Mouse (Mus musculus): ENCODE measurements around the gene Pold2.
"Not testable (repeated sequence)": the region's sequence is repeated elsewhere in the genome, so short reads cannot be mapped to it uniquely, and the experiment has no call there.

Pold2 gene

DNA sequence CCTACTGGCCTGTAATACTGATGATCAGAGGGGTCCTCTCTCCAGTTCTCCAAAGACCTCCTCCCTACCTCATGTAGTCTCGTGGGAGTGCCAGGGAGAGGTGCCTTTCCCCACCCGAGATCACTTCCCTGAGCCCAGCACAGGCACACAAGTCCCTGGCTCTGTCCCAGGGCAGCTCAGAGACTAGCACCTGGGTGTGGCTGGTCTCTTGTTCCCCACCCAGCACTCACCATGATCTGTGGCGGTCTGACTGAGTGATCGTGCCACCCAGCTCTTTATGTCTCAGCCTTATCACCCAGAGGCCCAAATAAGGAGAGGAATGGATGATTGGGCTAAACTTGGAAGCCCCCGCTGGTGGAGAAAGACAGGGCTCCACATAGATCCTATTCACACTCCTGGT is 20.4 kb upstream of the Pold2 start, which contains the start of gene Myl7:
Myl7 (minus strand) TSS at position 252 of the 400 bp plus-strand sequence.
- no peak for DNase-seq (ENCODE audit: low spot score in 2 of 2)

DNA sequence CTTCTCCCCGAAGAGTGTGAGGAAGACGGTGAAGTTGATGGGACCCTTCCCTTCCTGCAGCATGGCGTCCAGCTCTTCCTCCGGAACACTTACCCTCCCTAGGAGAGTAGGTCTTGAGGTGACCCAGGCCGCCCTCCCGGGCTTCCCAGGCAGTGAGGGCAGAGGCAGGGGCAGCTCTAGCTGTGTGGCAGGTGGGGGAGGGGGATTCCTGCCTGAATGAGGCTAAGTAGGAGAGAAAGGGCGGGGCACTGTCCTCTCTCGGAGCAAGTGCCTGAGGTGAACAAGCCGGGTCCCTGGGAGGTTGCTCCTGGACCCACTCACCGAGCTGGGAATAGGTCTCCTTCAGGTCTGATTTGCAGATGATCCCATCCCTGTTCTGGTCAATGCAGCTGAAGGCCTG is 19.7 kb upstream of the Pold2 start:
- no peak for DNase-seq (ENCODE audit: low spot score in 2 of 2)

DNA sequence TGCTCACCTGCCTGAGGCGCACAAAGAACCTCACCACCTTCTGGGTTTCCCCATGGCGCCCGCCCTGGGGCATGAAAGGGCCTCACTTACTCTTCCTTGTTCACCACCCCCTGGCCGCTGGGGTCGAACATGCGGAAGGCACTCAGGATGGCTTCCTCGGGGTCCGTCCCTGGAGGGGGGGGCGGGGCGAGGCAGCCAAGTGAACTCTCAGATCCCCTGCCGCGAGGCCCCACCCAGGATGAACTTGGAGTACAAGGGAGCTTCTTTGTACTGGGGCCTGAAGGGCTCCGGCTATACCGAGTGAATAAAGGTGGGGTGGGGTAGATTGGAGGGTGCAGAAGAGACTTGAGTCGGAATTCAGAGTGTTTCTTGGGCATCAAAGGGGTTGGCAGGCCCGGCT is 19.1 kb upstream of the Pold2 start:
- no peak for DNase-seq (ENCODE audit: low spot score in 2 of 2)

DNA sequence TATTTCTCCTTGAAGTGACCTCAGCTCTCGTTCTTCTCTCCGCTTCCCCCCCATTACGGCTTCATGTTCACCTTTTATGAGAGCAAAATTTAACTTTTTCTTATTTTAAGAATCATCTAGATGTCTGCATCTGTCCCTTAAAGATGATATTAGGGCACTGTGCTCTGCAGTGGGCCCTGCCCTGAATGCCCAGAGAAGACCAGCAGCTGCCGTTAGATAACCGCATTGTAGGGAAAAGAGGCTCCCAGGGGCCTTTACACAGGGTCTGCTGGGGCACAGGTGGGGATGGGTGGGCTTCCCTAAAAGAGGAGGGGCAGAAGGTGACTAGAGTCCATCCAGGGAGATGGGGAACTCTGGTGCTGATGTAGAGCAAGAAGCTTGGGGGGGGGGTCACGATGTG is 15.7 kb upstream of the Pold2 start:
- DNase-seq (ENCODE audit: low spot score in 2 of 2), result no peak

DNA sequence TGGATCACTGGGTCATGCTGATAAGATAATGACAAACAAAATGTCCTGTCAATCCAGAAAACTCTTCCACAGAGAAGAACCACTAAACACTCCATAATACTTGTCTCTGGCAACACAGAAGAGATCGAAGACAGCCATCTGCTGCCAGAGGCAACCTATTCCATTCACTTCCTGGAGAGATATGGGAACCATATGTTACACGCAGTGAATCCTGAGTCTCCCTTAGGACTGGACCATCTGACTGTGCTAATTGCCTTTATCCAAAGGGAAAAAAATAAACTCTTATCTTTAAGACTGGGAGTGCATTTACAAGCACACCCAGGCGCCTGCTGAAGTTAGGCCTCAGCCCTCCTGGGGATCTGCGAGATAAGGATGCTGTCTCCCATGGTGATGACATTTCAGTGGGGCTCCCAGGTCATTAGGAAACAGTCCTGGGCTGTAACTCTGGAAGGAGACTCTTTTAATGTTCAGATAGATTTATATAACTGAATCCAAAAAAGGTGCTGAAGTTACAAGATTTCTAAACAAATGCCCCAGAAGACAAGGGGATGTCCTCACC is 14.8 kb upstream of the Pold2 start:
- peak in 1 of 2 experiments; percentile 58 for DNase-seq (ENCODE audit: low spot score in 2 of 2)

DNA sequence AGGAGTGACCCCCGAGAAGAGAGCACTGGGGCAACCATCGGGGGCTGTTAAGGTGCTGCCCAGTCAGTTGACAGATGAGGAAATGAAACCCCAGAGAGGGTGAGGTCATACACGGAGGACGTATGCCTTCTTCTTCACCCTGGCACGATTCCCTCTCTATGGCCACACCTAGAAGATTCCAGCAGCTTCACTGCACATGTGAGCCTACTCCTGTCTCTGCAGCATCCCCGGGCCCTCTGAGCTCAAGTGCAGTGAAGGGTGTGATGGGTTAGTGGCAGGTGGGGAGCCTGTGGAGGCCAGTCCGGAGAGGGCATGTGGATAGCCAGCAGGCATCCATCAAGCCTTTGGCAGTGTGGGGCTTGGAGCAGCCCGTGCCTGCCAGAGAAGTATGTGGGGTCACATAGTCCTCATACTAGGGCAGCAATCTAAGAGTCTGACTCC is 14.1 kb upstream of the Pold2 start:
- DNase-seq (ENCODE audit: low spot score in 2 of 2), result no peak

DNA sequence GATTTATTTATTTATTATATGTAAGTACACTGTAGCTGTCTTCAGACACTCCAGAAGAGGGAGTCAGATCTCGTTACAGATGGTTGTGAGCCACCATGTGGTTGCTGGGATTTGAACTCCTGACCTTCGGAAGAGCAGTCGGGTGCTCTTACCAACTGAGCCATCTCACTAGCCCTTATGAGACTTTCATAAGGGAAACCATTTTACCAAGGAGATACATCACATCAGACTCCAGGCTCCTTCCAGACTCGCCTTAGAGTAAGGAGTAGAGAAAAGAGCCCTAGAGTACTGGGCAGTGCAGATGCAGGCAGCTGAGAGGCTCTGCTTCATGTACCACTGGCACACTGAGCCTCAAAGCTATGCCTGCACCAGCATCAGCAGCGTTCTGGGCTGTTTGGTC is 10.5 kb upstream of the Pold2 start:
- not testable (repeated sequence) for DNase-seq (ENCODE audit: low spot score in 2 of 2)

DNA sequence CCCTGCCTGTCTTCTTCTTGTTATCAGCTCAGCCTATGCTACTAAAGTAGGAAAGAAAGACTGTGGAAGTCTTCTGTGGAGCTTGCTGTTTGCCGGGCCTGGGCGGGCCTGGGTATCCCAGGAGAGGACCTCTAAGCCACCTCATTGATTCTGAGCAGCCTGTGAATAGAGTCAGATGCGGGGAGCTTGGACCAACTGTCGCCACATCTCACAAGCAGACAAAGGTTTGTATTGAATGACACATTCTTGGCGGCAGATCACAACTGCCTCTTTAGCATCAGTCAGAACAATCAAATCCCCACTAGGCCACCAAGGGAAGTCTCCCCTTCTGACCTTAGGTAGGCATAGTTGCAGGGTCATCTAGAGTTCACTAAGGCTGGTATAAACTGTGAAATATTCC is 9.2 kb upstream of the Pold2 start:
- no peak for DNase-seq (ENCODE audit: low spot score in 2 of 2)

DNA sequence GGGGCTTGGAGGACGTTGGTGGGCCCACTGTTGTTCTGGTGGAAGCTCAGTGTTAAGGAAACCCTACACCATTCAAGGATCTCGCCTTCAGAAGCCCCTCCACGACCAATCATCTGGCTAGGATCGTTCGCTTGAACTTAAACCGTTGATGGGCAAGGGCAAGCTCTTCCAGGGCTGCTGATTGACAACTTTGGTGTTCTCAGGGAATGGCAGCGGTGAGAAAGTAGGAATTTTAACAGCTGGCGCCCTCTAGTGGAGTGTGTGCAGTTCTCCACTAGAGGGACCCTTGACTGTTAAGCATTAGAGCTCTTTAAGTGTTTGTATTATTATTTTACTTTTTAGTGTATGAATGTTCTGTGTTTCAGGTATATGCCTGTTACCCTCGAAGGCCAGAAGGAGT is 8.1 kb upstream of the Pold2 start:
- DNase-seq (ENCODE audit: low spot score in 2 of 2), result peak; percentile 63 to 80

DNA sequence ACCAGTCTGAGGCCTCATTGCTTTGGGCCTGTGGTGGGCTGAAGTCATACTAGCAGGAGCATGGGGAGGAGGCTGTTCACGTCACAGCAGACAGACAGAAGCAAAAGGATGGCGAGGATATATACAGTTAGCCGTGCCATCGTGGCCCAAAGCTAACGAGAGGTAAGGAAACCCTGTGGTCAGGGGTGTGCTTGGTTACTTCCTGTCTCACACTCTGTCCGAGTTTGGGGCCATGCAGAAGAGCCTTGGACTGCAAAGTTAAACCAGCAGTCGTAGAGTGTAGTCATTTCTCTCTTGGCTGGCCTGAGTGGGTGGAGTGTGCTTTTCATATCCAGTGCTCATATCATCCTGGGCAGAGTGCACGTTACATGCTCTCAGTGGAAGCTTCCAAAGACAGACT is 4.4 kb upstream of the Pold2 start:
- DNase-seq (ENCODE audit: low spot score in 2 of 2), result no peak

DNA sequence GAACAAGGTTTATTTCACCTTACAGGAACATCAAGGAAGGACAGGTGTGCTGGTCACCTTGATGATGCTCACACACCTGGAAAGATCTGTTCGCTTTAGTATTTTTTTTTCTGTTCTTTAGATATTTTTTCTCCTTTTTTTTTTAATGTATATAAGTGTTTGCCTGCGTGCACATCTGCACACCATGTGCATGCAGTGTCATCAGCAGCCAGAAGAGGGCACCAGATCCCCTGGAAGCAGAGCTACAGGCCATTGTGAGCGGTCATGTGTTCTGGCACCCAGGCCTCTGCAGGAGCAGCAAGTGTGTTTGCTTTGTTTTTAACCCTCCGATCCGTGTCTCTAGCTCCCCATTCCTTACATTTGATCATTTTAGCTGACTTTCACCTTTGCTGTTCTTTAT is 1.8 kb upstream of the Pold2 start:
- peak; percentile 74 to 77 for DNase-seq (ENCODE audit: low spot score in 2 of 2)

DNA sequence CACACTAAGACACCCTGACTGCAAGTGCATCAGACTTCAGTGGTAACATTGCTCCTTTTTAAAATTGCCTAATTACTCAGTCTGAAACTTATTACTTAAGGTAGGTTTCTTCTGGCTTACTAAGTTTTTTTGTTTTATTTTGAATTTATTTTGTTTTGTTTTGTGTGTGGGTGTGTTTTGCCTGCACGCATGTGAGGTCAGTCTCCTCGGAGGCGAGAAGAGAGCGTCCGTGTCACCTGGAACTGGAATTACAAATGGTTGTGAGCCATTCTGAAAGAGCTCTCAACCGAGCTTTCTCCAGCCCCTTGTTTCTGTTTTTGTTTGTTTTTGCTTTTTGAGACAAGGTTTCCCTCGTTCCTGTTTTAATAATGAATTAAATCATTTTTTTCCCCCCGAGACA is 569 bp upstream of the Pold2 start:
- no peak for DNase-seq (ENCODE audit: low spot score in 2 of 2)

DNA sequence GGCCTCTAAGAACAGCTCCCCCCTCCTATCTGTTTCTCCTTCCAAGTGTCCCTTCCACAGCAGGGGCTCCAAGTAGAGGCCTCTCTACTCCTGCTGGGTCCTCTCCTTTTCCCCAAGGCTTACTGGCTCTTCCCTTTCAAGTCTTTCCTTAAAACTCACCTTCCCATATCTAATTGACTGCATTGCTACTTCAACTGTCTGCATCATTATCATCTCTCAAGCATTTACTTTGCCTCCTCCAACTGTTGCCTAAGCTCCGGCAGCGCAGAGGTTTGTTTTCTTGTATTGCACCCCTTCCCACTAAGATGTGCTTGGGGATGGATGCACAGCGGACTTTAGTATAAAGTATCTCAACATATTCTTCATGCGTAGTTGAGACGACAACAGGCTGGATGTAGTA is 671 bp downstream of the Pold2 start:
- DNase-seq (ENCODE audit: low spot score in 2 of 2), result no peak

DNA sequence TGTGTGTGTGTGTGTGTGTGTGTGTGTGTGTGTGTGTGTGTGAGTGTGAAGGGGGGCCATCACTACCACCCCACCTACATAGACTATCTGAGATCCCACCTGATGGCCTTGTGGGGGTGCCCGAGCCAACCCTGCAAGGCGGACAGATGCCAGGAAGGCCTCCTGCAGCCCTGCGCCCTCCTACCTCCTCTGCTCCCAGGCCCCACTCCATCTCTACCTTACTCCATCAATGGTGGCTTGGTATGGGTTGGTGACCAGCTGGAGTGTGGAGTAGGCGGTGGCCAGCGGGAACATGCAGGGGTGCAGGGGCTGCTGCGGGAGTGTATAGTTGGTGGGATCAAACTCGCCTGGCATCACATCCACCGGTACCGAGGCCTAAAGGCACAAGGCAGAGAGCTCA is 4.9 kb downstream of the Pold2 start:
- no peak for DNase-seq (ENCODE audit: low spot score in 2 of 2)

DNA sequence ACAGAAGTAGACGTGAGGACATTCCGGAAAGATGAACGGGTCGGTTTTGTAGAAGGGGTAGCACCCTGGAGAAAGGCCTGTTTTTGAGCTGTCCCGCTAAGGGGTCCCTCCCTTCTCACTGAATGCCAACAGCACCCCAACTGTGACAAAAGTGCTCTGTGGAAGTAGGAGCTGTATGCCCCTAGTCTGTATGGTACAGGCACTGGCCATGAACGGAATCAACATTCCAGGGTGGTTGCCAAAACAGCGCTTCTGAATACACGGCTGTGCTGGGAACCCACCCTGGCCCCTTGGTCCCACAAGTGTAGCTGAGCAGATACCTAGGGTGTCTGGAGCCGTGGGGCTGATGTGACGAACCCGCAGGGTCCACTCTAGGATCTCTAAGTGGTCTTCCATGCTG is 5.4 kb downstream of the Pold2 start:
- no peak for DNase-seq (ENCODE audit: low spot score in 2 of 2)

DNA sequence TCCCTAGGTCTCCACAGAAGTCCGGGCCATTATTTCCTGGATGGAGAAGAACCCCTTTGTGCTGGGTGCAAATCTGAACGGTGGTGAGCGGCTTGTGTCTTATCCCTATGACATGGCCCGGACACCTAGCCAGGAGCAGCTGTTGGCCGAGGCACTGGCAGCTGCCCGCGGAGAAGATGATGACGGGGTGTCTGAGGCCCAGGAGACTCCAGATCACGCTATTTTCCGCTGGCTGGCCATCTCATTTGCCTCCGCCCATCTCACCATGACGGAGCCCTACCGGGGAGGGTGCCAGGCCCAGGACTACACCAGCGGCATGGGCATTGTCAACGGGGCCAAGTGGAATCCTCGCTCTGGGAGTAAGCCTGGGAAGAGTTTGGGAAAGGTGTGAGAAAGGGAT is 8.0 kb downstream of the Pold2 start:
- no peak for DNase-seq (ENCODE audit: low spot score in 2 of 2)

DNA sequence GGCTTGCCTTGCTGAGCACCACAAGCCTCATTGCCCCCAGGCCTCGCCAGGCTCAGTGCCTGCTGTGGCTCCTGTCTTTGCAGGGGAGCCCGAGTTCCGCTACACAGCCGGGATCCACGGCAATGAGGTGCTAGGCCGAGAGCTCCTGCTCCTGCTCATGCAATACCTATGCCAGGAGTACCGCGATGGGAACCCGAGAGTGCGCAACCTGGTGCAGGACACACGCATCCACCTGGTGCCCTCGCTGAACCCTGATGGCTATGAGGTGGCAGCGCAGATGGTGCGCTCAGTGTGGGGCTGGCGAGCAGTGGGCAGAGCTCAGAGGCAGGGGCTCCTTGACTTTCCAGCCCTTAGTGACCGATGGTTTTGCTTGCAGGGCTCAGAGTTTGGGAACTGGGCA is 8.8 kb downstream of the Pold2 start:
- DNase-seq (ENCODE audit: low spot score in 2 of 2), result no peak

DNA sequence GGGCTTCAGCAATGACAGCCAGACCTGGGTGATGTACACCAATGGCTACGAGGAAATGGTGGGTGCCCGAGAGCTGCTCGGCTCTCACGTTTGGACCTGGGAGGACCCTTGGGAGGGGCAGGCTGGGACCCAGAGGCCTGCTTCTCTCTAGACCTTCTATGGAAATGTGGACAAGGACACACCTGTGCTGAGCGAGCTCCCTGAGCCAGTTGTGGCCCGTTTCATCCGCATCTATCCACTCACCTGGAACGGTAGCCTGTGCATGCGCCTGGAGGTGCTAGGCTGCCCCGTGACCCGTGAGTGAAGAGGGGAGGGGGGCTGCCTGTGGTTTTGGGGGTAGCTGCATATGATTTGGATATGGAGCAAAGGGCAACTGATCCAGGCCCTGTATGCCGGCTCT is 9.8 kb downstream of the Pold2 start:
- no peak for DNase-seq (ENCODE audit: low spot score in 2 of 2)

DNA sequence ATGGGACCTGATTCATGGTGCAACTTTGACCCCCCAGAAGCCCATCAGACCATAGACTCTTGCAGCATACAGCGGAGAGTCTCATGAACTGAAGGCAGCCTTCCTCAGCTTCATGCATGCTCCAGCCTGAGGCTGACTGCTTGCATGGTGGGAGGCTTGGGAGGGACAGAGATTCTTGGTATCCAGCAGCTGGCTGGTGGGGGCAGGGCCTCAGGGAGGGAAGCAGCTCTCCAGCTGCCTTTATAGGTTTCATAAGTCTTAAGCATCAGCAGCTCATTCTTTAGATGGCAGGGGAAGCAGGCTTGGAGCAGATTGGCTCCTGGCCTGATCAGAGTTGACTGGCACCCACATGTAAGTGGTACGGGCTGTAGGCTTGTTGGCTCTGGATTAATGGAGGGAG is 10.9 kb downstream of the Pold2 start:
- DNase-seq (ENCODE audit: low spot score in 2 of 2), result no peak

DNA sequence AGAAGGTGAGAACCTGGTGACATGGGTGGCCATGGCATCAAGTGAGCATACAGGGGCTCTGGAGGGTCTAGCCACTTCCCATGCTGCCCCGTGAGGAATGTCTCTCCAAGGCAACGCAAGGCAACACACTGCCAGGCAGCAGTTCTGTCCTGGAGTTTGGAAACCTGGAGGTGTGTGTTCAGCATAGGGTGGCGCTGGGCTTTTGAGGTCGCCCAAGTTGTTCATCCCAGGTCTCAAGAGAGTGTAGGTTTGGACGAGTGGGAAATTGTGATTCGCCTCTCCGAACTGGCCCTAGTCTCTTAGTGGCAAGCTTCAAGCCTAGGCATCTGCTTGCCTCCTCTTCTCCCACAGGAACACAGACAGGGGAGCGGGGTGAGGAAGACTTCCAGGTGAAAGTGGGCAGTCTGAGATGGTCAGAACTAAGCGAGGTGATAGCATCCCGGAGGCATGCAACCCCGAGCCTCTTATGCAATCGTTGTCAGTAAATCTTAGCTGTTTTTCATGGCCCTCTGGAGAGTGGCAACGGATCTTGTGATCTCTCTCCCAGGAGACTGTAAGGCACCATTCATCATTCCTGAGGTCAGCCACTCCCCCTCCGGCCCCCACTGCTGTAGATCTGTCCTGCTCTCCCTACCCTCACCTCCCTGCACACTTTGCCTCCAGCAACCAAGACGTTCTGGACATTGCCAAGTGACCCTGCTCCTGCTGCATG is 15.5 kb downstream of the Pold2 start:
- no peak for DNase-seq (ENCODE audit: low spot score in 2 of 2)

DNA sequence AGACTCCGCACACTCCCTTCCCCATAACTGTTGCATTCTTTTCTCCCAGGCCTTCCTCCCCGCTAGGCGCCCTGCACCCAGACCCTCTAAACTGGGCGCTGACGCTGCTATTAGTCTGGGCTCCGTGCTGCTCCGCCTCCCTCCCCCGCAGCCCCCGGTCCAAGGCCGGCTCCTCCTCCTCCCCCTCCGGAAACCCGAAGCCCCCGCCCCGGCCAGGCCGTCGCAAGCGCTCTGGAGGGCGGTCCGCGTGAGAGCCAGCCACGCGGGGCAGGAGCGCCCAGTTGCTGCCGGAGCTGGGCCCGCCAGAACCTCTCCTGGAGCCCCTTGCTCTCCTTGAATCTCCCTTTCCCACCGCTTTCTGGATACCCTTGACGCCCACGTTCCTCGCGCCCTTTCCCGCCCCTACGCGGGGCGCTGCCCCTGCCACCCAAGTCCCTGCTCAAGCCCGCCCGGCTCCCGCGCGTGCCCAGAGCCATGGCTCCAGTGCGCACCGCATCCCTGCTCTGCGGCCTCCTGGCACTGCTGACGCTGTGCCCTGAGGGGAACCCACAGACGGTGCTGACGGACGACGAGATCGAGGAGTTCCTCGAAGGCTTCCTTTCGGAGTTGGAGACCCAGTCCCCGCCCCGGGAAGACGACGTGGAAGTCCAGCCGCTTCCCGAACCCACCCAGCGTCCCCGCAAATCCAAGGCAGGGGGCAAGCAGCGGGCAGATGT is 16.3 kb downstream of the Pold2 start, which contains the start of gene Aebp1:
Aebp1 (plus strand) TSS at position 270 of the 716 bp plus-strand sequence.
- no peak for DNase-seq (ENCODE audit: low spot score in 2 of 2)

DNA sequence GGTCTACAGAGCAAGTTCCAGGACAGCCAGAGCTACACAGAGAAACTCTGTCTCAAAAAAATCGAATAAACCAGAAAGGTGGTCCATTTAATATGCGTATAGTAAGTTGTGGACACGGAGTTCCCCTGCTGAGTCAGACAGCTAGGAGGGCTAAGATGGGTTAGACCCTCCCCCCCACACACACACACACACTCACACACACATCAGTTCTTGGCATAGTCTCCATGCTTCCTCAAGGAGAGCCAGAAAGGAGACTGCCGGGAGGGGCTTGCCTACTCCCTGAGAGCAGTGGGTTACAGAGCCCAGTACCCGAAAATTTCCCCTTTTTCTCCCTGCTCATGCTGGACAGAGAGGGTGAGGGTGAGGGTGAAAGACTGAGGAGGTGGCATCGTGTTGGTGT is 17.5 kb downstream of the Pold2 start:
- no peak for DNase-seq (ENCODE audit: low spot score in 2 of 2)

DNA sequence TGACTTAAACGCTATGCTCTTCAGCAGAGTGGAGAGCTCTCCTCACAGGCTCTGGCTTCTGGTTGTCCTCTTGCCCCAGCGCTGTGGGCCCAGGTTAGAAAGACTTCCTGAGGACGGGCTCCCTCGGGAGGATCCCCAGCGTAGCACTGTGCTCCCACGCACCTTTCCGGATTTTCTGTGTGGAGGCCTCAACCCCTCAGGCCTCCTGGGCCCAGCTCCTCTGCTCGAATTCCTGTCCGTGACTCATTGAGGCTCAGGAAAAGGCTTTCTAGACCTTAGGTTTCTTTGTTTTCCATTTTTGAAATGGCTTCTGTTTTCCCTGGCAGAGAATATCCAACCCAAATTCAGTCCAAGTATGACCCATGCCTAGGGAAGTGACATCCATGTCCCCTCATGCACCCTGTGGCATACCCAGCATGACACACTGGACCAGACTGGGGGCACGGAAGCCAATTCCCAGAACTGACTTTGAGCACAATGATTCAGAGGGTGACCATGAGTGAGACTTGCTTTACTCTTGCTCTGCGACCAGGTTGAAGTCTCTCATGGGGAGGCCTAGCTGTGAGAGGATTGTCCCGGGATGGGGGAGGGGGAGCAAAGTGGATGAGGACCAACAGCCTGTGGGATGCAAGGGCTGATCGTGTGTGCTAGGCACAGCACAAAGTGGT is 18.1 kb downstream of the Pold2 start:
- no peak for DNase-seq (ENCODE audit: low spot score in 2 of 2)

Measured in right cerebral cortex, postnatal 10 days (tissue).